Mouse (Mus musculus): ENCODE data around the gene Psmc3. TPM values are rescaled to one million over a fixed set of nuclear protein-coding genes. Genes with fewer than 3 reads are reported as not detected.
"Not testable (repeated sequence)": the region's sequence is repeated elsewhere in the genome, so short reads cannot be mapped to it uniquely, and the experiment has no call there.

The Psmc3 gene
- polyA plus RNA-seq, 1 experiment = 333 TPM

DNA sequence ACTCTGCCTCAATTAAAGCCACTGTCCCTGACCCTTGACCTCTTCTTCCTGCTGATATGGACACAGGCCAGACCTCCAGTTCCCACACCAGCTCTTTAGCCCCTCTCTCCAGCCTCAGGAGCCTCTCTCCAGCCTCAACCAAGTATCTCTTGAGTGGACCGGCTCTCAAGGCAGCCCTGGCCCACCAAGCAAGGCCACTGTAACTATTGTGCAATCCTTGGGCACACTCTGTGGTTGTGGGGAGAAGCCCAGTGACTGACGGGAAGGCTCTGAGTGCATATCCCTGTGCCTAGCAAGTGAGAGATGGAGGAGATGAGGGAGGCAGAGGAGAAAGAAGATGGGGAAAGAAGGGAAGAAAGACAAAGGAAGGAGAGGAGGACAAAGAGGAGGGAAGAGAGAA, 44.3 kb downstream of the Psmc3 start:
- TF ChIP-seq CTCF (IDR thresholded peaks at IDR 0.05; ENCODE audit: control insufficient read depth, insufficient read depth, low read length) = no peak
- no peak for TF ChIP-seq POLR2A (IDR thresholded peaks at IDR 0.05; ENCODE audit: borderline replicate concordance, control insufficient read depth, low read depth, low read length)
- WGBS = 20% methylated on average over 2 of the region's 2 CpGs
- peak overlapping the region; percentile 78 for H3K4me3 ChIP-seq (replicated peaks; ENCODE audit: control insufficient read depth, low read depth, low read length)
- H3K27ac ChIP-seq (ENCODE audit: control insufficient read depth, insufficient read depth, low read depth, low read length, poor library complexity) = peak overlapping the region; percentile 95
- peaks cover 3% of the 10 kb centered on the region for H3K4me1 ChIP-seq (ENCODE audit: control insufficient read depth, insufficient read depth, low read length)

DNA sequence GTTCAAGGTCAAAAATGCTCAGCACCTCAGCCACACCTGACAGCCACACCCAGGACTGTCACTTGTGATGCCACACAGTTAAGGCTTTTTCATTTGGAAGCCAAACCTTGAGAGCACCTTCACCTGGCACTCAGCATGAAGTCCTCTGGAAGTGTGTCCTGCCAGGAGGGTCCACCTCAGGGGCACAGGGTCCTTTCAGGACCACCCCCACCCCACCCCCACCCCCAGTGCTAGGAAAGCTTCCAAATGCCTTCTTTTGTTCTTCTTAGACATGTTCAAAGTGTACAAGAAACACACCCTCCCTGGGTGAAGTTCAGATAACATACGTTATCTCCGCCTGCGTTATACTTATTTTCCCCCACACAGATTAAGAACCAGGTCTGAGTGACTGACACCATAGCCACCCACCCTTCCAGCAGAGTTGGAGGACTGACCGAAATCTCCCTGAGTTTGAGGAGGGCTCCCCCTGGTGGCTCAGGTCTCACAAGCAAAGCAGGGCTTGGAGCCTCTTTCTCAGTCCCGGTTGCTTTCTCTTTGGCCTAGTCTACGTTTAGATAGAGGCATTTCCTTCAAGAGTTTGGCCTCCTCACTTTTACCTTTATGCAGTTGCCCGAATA, 47.4 kb downstream of the Psmc3 start:
- peak; percentile 97 for TF ChIP-seq CTCF (IDR thresholded peaks at IDR 0.05; ENCODE audit: control insufficient read depth, insufficient read depth, low read length)
- TF ChIP-seq POLR2A (IDR thresholded peaks at IDR 0.05; ENCODE audit: borderline replicate concordance, control insufficient read depth, low read depth, low read length) = no peak
- H3K27ac ChIP-seq (ENCODE audit: control insufficient read depth, insufficient read depth, low read depth, low read length, poor library complexity) = no peak overlapping the region
- peaks cover 1% of the 10 kb centered on the region; the same call in 1 of the 2 replicates for H3K4me1 ChIP-seq (ENCODE audit: control insufficient read depth, insufficient read depth, low read length)

DNA sequence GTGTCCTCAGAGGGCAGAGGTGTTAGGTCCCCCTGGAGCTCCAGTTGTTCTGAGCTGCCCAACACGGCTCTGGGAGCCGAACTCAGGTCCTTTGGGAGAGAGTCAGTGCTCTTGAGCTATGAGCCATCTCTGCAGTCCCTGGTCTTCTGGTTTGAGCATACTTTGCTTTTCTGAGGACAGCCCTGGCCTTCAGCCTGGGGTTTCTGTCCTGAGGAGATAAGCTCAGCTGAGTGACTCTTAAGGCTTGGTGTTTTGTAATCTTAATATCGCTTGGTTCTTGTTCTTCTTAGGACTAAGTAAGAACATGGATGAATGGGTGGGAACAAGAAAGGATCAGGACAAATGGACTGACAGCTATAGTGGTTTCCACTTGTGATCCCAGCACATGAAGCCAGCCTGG, 54.3 kb downstream of the Psmc3 start:
- 70% methylated on average over 3 of the region's 3 CpGs for whole genome bisulfite sequencing
- no peak overlapping the region for H3K27ac ChIP-seq (ENCODE audit: control insufficient read depth, insufficient read depth, low read depth, low read length, poor library complexity)
- no peak overlapping the region for H3K4me3 ChIP-seq (replicated peaks; ENCODE audit: control insufficient read depth, low read depth, low read length)
- no peak for TF ChIP-seq CTCF (IDR thresholded peaks at IDR 0.05; ENCODE audit: control insufficient read depth, insufficient read depth, low read length)
- no peak for TF ChIP-seq POLR2A (IDR thresholded peaks at IDR 0.05; ENCODE audit: borderline replicate concordance, control insufficient read depth, low read depth, low read length)
- H3K4me1 ChIP-seq (ENCODE audit: control insufficient read depth, insufficient read depth, low read length) = peaks cover 6% of the 10 kb centered on the region; the same call in 1 of the 2 replicates

More for the DNA sequence above, 47.4 kb downstream of the Psmc3 start:
- WGBS = 13% methylated on average over 7 of the region's 7 CpGs
- H3K4me3 ChIP-seq (replicated peaks; ENCODE audit: control insufficient read depth, low read depth, low read length) = no peak overlapping the region

DNA sequence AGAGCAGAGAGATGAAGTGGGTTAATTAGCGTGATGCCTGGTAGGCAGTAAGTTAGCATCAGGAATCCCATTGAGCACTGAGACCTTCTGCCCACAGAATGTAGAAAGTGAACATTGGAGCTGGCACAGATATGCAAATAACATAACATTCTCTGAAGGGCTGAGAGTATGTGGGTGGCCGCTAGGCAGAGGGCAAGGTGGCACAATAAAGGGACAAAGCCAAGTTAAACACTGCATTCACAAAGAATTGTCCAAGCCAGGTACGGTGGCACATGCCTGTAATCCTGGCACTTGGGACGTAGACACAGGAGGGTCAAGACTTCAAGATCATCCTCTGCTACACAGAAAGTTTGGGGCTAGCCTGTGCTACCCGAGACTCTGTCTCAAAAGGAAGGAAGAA, 55.4 kb downstream of the Psmc3 start:
- H3K27ac ChIP-seq (ENCODE audit: control insufficient read depth, insufficient read depth, low read depth, low read length, poor library complexity) = no peak overlapping the region
- TF ChIP-seq CTCF (IDR thresholded peaks at IDR 0.05; ENCODE audit: control insufficient read depth, insufficient read depth, low read length) = no peak
- no peak for TF ChIP-seq POLR2A (IDR thresholded peaks at IDR 0.05; ENCODE audit: borderline replicate concordance, control insufficient read depth, low read depth, low read length)
- WGBS = 75% methylated on average over 5 of the region's 5 CpGs
- H3K4me1 ChIP-seq (ENCODE audit: control insufficient read depth, insufficient read depth, low read length) = peaks cover 8% of the 10 kb centered on the region; the same call in 1 of the 2 replicates
- H3K4me3 ChIP-seq (replicated peaks; ENCODE audit: control insufficient read depth, low read depth, low read length) = no peak overlapping the region

DNA sequence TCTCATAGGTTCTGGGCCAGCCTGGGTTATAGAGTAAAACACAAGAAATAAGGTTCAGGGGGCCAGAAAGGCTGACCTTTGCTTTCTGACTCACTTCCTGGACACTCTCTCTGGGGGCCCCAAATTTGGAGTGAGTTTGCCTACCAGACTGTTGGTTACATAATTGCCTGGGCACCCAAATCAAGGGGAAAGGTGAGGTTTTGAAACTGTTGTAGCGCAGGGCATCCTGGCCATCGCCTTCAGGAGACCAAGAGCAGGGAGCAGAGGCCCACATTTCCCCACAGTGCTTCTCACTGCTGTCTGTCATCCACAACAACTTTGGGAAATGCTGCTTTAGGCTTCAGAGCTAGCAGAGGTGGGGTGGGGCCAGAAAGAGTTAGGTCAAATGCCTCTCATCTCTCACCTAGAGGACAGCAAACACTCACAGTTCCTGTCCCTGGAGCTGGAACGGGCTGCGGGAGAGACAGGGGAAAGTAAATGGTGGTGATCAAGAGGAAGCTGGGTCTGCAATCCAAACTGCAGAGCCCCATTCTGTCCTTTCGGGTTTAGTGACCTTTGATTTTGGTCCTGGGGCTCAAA, 56.1 kb downstream of the Psmc3 start:
- TF ChIP-seq POLR2A (IDR thresholded peaks at IDR 0.05; ENCODE audit: borderline replicate concordance, control insufficient read depth, low read depth, low read length) (no peak), CTCF (IDR thresholded peaks at IDR 0.05; ENCODE audit: control insufficient read depth, insufficient read depth, low read length) (no peak)
- WGBS = 66% methylated on average over 5 of the region's 5 CpGs
- peaks cover 8% of the 10 kb centered on the region; the same call in 1 of the 2 replicates for H3K4me1 ChIP-seq (ENCODE audit: control insufficient read depth, insufficient read depth, low read length)
- no peak overlapping the region for H3K4me3 ChIP-seq (replicated peaks; ENCODE audit: control insufficient read depth, low read depth, low read length)
- H3K27ac ChIP-seq (ENCODE audit: control insufficient read depth, insufficient read depth, low read depth, low read length, poor library complexity) = no peak overlapping the region

DNA sequence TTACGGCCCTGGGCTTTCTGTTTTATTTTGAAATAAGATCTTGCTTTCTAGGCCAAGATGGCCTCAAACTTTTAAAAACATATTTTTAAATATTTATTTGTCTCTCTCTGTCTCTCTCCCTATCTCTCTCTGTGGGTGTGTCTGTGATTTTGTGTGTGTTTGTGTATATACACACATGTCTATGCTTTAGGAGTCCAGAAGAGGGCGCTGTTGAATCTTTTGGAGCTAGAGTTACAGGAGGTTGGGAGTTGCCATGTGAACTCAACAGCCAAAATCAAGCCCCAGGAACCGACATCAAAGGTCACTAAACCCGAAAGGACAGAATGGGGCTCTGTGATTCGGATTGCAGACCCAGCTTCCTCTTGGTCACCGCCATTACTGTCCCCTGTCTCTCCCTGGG, 56.6 kb downstream of the Psmc3 start:
- Histone ChIP-seq H3K4me1 (ENCODE audit: control insufficient read depth, insufficient read depth, low read length) (peaks cover 8% of the 10 kb centered on the region; the same call in 1 of the 2 replicates), H3K27ac (ENCODE audit: control insufficient read depth, insufficient read depth, low read depth, low read length, poor library complexity) (no peak overlapping the region), H3K4me3 (replicated peaks; ENCODE audit: control insufficient read depth, low read depth, low read length) (no peak overlapping the region)
- WGBS = 82% methylated on average over 6 of the region's 6 CpGs
- TF ChIP-seq POLR2A (IDR thresholded peaks at IDR 0.05; ENCODE audit: borderline replicate concordance, control insufficient read depth, low read depth, low read length) (no peak), CTCF (IDR thresholded peaks at IDR 0.05; ENCODE audit: control insufficient read depth, insufficient read depth, low read length) (no peak)

DNA sequence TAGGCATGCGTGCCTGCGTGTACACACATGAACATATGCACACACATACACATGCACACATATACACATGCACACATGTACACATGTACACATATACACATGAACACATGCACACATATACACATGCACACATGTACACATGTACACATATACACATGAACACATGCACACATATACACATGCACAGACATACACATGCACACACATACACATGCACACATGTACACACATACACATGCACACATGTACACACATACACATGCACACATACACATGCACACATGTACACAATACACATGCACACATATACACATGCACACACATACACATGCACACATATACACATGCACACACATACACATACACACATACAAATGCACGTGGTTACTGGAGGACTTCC, 58.0 kb downstream of the Psmc3 start:
- H3K27ac ChIP-seq (ENCODE audit: control insufficient read depth, insufficient read depth, low read depth, low read length, poor library complexity); H3K4me3 ChIP-seq (replicated peaks; ENCODE audit: control insufficient read depth, low read depth, low read length); H3K4me1 ChIP-seq (ENCODE audit: control insufficient read depth, insufficient read depth, low read length): not testable (repeated sequence)
- 86% methylated on average over 3 of the region's 3 CpGs for WGBS

DNA sequence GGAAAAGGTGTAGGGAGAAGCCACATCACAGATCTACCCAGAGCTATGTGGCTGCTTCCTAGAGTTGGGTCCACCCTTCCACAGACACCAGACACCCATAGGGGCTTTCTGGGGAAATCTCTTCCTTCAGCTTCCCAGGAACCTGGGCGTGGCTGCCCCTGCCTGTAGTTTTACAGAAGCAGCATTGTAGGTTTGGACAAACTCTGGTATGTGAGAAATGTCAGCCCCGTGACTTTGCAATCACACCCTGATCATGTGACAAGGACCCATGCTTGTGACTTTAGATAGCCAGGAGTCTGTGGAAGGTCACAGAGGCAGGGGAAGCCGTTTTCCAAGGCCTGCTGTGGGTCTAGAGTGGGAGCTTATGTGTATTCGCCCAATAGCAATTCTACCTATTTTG, 58.7 kb downstream of the Psmc3 start:
- no peak overlapping the region for H3K27ac ChIP-seq (ENCODE audit: control insufficient read depth, insufficient read depth, low read depth, low read length, poor library complexity)
- peaks cover 8% of the 10 kb centered on the region; the same call in 1 of the 2 replicates for H3K4me1 ChIP-seq (ENCODE audit: control insufficient read depth, insufficient read depth, low read length)
- TF ChIP-seq POLR2A (IDR thresholded peaks at IDR 0.05; ENCODE audit: borderline replicate concordance, control insufficient read depth, low read depth, low read length) (no peak), CTCF (IDR thresholded peaks at IDR 0.05; ENCODE audit: control insufficient read depth, insufficient read depth, low read length) (no peak)
- 50% methylated on average over 4 of the region's 4 CpGs for WGBS
- no peak overlapping the region for H3K4me3 ChIP-seq (replicated peaks; ENCODE audit: control insufficient read depth, low read depth, low read length)

All from bone marrow, adult 2 months (tissue).